Mouse (Mus musculus): ENCODE results near the gene DXBay18. TPM values are rescaled to one million over a fixed set of nuclear protein-coding genes. Genes with fewer than 3 reads are reported as not detected.
"Not testable (repeated sequence)": the region's sequence is repeated elsewhere in the genome, so short reads cannot be mapped to it uniquely, and the experiment has no call there.

The DXBay18 gene
- polyA plus RNA-seq (2012; rRNA removed), result not detected in 2 replicates

DNA sequence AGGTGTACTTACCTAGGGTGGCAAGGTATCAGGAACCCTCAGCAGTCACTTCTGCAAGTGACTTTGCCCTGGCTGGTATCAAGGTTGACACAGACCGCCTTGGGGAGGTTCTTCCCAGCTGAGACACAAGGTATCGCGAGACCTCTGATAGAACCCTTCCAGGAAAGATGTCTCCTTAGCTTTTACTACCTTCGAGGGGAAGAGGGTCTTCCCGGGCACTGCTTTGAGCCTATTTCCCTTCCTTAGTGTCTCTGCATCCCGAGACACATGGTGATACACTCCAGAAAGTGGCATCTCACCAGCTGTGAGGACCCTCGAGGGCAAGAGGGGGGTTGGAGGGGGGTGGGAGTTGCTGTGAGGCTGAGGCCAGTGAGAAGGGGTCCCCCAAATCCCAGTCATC lies at the start of gene DXBay18:
Gene DXBay18, minus strand, starts transcription at position 101 of the 400 bp plus-strand sequence.
- WGBS, result no CpG with 5 or more reads among the region's 7 CpGs

DNA sequence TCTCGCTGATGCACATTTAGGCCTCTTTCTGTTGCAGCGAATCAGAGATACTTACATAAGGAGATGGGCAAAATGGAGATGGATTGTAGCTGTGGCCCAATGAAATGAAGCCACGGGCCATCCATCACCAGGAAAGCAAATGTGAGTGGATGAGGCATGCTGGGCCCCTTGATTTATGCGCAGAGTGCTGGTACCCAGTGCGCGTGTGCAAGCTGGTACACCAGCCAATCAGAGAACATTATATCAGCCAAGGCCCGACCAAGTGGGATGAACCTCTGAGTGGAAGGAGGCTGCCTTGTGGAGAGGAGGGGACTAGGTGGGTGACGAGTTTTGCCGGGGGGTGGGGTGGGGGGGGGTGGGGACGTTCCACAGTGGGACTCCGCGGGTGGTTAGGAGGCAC lies 42.7 kb upstream of the DXBay18 start, which contains the start of gene Xlr3b:
Gene Xlr3b, plus strand, starts transcription at position 274 of the 400 bp plus-strand sequence.
- not testable (repeated sequence) for DNase-seq (ENCODE audit: low read depth, low spot score)

More for the DNA sequence above, at the start of gene DXBay18:
- DNase-seq (ENCODE audit: low read depth, low spot score), result not testable (repeated sequence)

DNA sequence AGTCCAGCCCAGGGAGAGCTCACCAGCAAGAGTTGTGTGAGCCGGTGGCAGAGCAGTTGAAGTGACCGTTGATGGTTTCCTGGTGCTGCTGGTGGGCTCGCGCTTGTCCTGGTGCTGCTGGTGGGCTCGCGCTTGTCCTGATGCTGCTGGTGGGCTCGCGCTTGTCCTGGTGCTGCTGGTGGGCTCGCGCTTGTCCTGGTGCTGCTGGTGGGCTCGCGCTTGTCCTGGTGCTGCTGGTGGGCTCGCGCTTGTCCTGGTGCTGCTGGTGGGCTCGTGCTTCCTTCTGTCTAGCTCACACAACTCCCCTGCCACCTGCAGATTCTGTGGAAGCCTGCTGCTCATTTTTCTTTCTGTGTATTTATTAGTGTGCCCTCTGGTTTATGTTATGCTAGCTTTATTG lies 27.6 kb upstream of the DXBay18 start, which contains the start of gene Spin2d:
Gene Spin2d, minus strand, starts transcription at position 101 of the 400 bp plus-strand sequence.
- WGBS, result 51% methylated on average over 6 of the region's 15 CpGs
- not testable (repeated sequence) for DNase-seq (ENCODE audit: low read depth, low spot score)

More for the DNA sequence above, 42.7 kb upstream of the DXBay18 start, which contains the start of gene Xlr3b:
- 83% methylated on average over 12 of the region's 12 CpGs for WGBS

DNA sequence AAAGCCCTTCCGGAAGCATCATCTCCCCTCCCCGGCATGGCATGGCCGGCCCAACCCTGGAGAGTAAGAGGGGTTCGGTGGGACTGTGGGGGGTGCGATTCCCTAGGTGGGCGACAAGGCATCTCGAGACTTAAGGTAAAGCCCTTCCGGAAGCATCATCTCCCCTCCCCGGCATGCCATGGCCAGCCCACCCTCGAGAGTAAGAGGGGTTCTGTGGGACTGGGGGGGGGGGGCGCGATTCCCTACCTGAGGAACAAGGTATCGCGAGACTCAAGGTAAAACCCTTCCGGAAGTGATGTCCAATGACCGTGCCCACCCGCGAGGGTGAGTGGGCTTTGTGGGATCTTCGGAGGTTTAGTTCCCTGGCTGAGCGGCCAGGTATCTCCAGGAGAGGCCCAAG lies 754 bp downstream of the DXBay18 start, which contains the start of gene Xlr5b:
Gene Xlr5b, plus strand, starts transcription at position 301 of the 400 bp plus-strand sequence.
- WGBS, result no CpG with 5 or more reads among the region's 20 CpGs
- not testable (repeated sequence) for DNase-seq (ENCODE audit: low read depth, low spot score)

DNA sequence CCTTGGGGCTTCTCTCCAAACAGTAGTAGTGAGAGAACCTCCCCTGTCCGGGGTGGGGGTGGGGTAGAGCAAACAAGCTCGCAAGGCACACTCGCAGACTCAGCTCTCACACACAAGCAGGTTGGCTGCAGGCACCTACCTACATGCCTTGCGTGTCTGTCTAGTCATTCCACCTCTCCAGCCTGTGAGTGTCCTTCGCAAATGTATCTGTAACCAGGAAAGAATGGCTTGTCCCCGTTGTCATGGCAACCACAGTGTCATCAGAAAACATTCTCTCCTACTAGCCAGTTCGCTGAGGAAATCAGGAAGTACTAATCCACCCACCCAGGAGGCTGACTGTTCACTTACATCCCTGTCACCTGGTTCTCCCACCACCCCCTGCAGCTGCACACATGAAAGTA lies 6.0 kb downstream of the DXBay18 start:
- DNase-seq (ENCODE audit: low read depth, low spot score), result not testable (repeated sequence)
- no CpG with 5 or more reads among the region's 7 CpGs for WGBS

DNA sequence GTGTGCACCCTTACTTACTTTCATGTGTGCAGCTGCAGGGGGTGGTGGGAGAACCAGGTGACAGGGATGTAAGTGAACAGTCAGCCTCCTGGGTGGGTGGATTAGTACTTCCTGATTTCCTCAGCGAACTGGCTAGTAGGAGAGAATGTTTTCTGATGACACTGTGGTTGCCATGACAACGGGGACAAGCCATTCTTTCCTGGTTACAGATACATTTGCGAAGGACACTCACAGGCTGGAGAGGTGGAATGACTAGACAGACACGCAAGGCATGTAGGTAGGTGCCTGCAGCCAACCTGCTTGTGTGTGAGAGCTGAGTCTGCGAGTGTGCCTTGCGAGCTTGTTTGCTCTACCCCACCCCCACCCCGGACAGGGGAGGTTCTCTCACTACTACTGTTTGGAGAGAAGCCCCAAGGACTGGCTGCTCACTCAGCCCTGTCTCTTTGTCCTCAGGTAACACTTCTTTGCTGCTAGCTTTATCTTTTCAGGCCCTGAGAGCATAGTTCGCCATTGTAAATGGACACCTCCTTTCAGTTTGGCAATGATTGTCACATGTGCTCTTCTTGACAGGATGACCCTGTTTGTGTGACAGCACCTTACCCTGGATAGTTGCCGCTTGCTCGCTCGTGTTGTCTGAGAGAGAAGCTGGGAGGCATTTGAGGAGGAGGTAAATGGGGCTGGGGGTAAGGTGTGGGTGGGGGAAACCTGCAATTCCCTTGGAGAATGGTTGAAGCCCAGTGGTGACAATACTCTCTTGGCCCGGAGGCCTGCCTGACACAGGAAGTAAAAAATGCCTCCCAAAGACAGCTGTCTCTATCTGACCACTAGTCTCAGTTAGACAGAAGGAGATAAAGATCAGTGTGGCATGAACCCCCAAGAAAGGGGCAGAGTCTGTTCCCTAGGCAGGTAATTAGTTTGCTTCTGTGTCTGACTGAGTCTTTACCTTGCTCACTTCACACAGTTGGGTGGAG lies 26.1 kb downstream of the DXBay18 start:
- DNase-seq (ENCODE audit: low read depth, low spot score), result not testable (repeated sequence)
- WGBS, result no CpG with 5 or more reads among the region's 12 CpGs

DNA sequence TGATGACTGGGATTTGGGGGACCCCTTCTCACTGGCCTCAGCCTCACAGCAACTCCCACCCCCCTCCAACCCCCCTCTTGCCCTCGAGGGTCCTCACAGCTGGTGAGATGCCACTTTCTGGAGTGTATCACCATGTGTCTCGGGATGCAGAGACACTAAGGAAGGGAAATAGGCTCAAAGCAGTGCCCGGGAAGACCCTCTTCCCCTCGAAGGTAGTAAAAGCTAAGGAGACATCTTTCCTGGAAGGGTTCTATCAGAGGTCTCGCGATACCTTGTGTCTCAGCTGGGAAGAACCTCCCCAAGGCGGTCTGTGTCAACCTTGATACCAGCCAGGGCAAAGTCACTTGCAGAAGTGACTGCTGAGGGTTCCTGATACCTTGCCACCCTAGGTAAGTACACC lies 32.5 kb downstream of the DXBay18 start, which contains the start of gene Gm14685:
Gene Gm14685, plus strand, starts transcription at position 301 of the 400 bp plus-strand sequence.
- DNase-seq (ENCODE audit: low read depth, low spot score), result not testable (repeated sequence)
- WGBS, result no CpG with 5 or more reads among the region's 7 CpGs

DNA sequence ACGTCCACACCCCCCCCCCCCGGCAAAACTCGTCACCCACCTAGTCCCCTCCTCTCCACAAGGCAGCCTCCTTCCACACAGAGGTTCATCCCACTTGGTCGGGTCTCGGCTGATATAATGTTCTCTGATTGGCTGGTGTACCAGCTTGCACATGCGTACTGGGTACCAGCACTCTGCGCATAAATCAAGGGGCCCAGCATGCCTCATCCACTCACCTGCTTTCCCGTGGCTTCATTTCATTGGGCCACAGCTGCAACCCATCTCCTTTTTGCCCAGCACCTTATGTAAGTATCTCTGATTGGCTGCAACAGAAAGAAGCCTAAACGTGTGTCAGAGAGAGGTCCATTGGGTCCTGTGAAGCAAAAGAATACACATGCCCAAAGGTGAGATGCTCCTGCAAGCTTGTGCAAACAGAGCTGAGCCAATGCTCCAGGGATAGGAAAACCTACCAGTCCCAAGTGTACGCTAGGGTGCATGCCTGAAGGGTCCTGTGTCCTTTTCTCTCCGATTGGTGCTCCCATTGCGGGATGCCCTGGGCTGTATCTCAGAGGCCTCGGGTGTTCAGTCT lies 52.2 kb downstream of the DXBay18 start, which contains the start of gene Xlr3a:
Gene Xlr3a, minus strand, starts transcription at position 155 of the 568 bp plus-strand sequence.
- DNase-seq (ENCODE audit: low read depth, low spot score), result not testable (repeated sequence)
- 74% methylated on average over 12 of the region's 13 CpGs for WGBS

Other genes starting within 250 kb of the DXBay18 start
- 4.8 and 5.9 TPM in 2 replicates for gene Cetn2, start 231.0 kb downstream of the DXBay18 start, polyA plus RNA-seq (2012; rRNA removed)
- gene Nsdhl, start 230.9 kb downstream of the DXBay18 start, polyA plus RNA-seq (2012; rRNA removed), result 20.4 and 26.2 TPM in 2 replicates
- gene Zfp185, start 162.1 kb downstream of the DXBay18 start, polyA plus RNA-seq (2012; rRNA removed), result 0.32 and 0.36 TPM in 2 replicates
- gene Pnma5, start 112.3 kb downstream of the DXBay18 start, polyA plus RNA-seq (2012; rRNA removed), result not detected in 2 replicates
- 0.04 and 0.10 TPM in 2 replicates for gene Pnma3, start 84.7 kb downstream of the DXBay18 start, polyA plus RNA-seq (2012; rRNA removed)
- gene Xlr4a, start 67.0 kb downstream of the DXBay18 start, polyA plus RNA-seq (2012; rRNA removed), result 0.32 TPM in 2 replicates
- 0.55 and 0.92 TPM in 2 replicates for gene Xlr3a, start 52.4 kb downstream of the DXBay18 start, polyA plus RNA-seq (2012; rRNA removed)
- gene Gm14685, start 32.4 kb downstream of the DXBay18 start, polyA plus RNA-seq (2012; rRNA removed), result 0.05 and 0.10 TPM in 2 replicates
- gene Xlr5b, start 654 bp downstream of the DXBay18 start, polyA plus RNA-seq (2012; rRNA removed), result 0.07 TPM in 1 of 2 replicates, not detected in the other
- not detected in 2 replicates for gene Spin2d, start 27.5 kb upstream of the DXBay18 start, polyA plus RNA-seq (2012; rRNA removed)
- 0.22 TPM in 1 of 2 replicates, not detected in the other for gene Xlr3b, start 42.8 kb upstream of the DXBay18 start, polyA plus RNA-seq (2012; rRNA removed)
- gene Xlr4b, start 64.9 kb upstream of the DXBay18 start, polyA plus RNA-seq (2012; rRNA removed), result 0.47 and 0.99 TPM in 2 replicates
- gene F8a, start 78.8 kb upstream of the DXBay18 start, polyA plus RNA-seq (2012; rRNA removed), result 7.2 and 7.7 TPM in 2 replicates
- gene Xlr4c, start 93.7 kb upstream of the DXBay18 start, polyA plus RNA-seq (2012; rRNA removed), result 0.41 and 0.74 TPM in 2 replicates
- gene Xlr3c, start 115.9 kb upstream of the DXBay18 start, polyA plus RNA-seq (2012; rRNA removed), result not detected in 2 replicates
- gene Xlr5a, start 143.5 kb upstream of the DXBay18 start, polyA plus RNA-seq (2012; rRNA removed), result not detected in 2 replicates
- not detected in 2 replicates for gene Xlr5c, start 143.5 kb upstream of the DXBay18 start, polyA plus RNA-seq (2012; rRNA removed)
- gene Gm45015, start 187.4 kb upstream of the DXBay18 start, polyA plus RNA-seq (2012; rRNA removed), result not detected in 2 replicates
- gene Zfp275, start 193.2 kb upstream of the DXBay18 start, polyA plus RNA-seq (2012; rRNA removed), result 3.0 and 4.7 TPM in 2 replicates
- gene Gm18336, start 249.3 kb upstream of the DXBay18 start, polyA plus RNA-seq (2012; rRNA removed), result 0.07 TPM in 1 of 2 replicates, not detected in the other